Mouse (Mus musculus): ENCODE data around the gene Twf2.

- TF ChIP-seq CTCF (IDR thresholded peaks at IDR 0.05; ENCODE audit: control insufficient read depth, insufficient read depth, insufficient read length) (no peak), MYOD1 (IDR thresholded peaks at IDR 0.05; ENCODE audit: control insufficient read depth, insufficient read length, low read depth) (no peak), USF1 (IDR thresholded peaks at IDR 0.05; ENCODE audit: low read depth) (no peak)
Measured at GRCm38 (mm10) chr9:106225469-106226150, 22.7 kb downstream of the Twf2 start.

Data from C2C12 (cell line).